Mouse (Mus musculus) left cerebral cortex, postnatal 25 days (tissue): ENCODE measurements around the gene Stk10. TPM values are rescaled to one million over a fixed set of nuclear protein-coding genes. Genes with fewer than 3 reads are reported as not detected.
"Not testable (repeated sequence)": the region's sequence is repeated elsewhere in the genome, so short reads cannot be mapped to it uniquely, and the experiment has no call there.

Experiments
- DNase-seq, 2 experiments: peaks; one replicate each; pipeline ENCODE4 v3.0.0; 2022; ENCODE audit warnings: low spot score in 2 of 2, mixed read lengths in 1 of 2
- intact Hi-C: fragments of 180-260 bp; cut with DNase I; formaldehyde crosslinking; loops from one replicate; pipeline ENCODE4 v1.15.1; 2025
- total RNA-seq, 2 experiments: library from RNA; stranded (reverse); gene quantifications; 2 replicates each; pipeline ENCODE4 v1.2.3; 2021

The Stk10 gene
- total RNA-seq, 2 experiments from 2014 or later, result 5.5 to 6.6 TPM

GRCm38 (mm10) chr11:32589201-32589600 is 56.1 kb downstream of the Stk10 start:
- DNase-seq, result no peak
- intact Hi-C loops, result loop anchor here (2.0 to 5.0 kb wide), 2 partner anchors 56 to 247 kb away; partner anchors contain the start of genes Efcab9 and Stk10

GRCm38 (mm10) chr11:32589791-32590190 is 56.7 kb downstream of the Stk10 start:
- no peak for DNase-seq
- intact Hi-C loops, result loop anchor here (2.0 to 5.0 kb wide), 2 partner anchors 57 to 247 kb away; partner anchors contain the start of genes Efcab9 and Stk10

GRCm38 (mm10) chr11:32590205-32590604 is 57.1 kb downstream of the Stk10 start:
- no peak for DNase-seq
- intact Hi-C loops, result no loop called here

GRCm38 (mm10) chr11:32591921-32592850 is 59.1 kb downstream of the Stk10 start:
- intact Hi-C loops, result no loop called here
- DNase-seq, result peak in 1 of 2 experiments; percentile 44

GRCm38 (mm10) chr11:32593081-32593480 is 60.0 kb downstream of the Stk10 start:
- no peak for DNase-seq
- intact Hi-C loops, result no loop called here

GRCm38 (mm10) chr11:32594122-32594521 is 61.0 kb downstream of the Stk10 start:
- intact Hi-C loops, result no loop called here

GRCm38 (mm10) chr11:32600371-32600770 is 67.3 kb downstream of the Stk10 start:
- DNase-seq, result no peak
- intact Hi-C loops, result no loop called here

More at GRCm38 (mm10) chr11:32594122-32594521, 61.0 kb downstream of the Stk10 start:
- DNase-seq, result no peak

GRCm38 (mm10) chr11:32601528-32602323 is 68.6 kb downstream of the Stk10 start:
- no peak for DNase-seq
- intact Hi-C loops, result no loop called here

GRCm38 (mm10) chr11:32604663-32605062 is 71.6 kb downstream of the Stk10 start:
- intact Hi-C loops, result no loop called here
- DNase-seq, result no peak

- intact Hi-C loops, result no loop called here
- DNase-seq, result no peak
Observed at GRCm38 (mm10) chr11:32605131-32605860, 72.2 kb downstream of the Stk10 start.

GRCm38 (mm10) chr11:32605907-32606306 is 72.8 kb downstream of the Stk10 start:
- intact Hi-C loops, result no loop called here
- no peak for DNase-seq

- peak in 1 of 2 experiments; percentile 24 for DNase-seq
- intact Hi-C loops, result no loop called here
Observed at GRCm38 (mm10) chr11:32607319-32607718, 74.2 kb downstream of the Stk10 start.

GRCm38 (mm10) chr11:32610616-32611015 is 77.5 kb downstream of the Stk10 start:
- intact Hi-C loops, result no loop called here
- no peak for DNase-seq

GRCm38 (mm10) chr11:32612304-32612703 is 79.2 kb downstream of the Stk10 start:
- intact Hi-C loops, result no loop called here
- no peak for DNase-seq

GRCm38 (mm10) chr11:32614463-32614862 is 81.4 kb downstream of the Stk10 start:
- intact Hi-C loops, result no loop called here
- no peak for DNase-seq

- intact Hi-C loops, result no loop called here
- no peak for DNase-seq
Observed at GRCm38 (mm10) chr11:32615561-32615960, 82.5 kb downstream of the Stk10 start.

- intact Hi-C loops, result no loop called here
- DNase-seq, result no peak
Observed at GRCm38 (mm10) chr11:32616091-32616490, 83.0 kb downstream of the Stk10 start.

- DNase-seq, result no peak
- intact Hi-C loops, result no loop called here
Observed at GRCm38 (mm10) chr11:32618036-32618435, 84.9 kb downstream of the Stk10 start.

- DNase-seq, intact Hi-C loops: not testable (repeated sequence)
Observed at GRCm38 (mm10) chr11:32618641-32619040, 85.5 kb downstream of the Stk10 start.
